Mouse (Mus musculus) monocyte, adult 2 months (primary cell): ENCODE measurements around the gene Tulp2.
"Not testable (repeated sequence)": the region's sequence is repeated elsewhere in the genome, so short reads cannot be mapped to it uniquely, and the experiment has no call there.

Source experiments
- DNase-seq, 2 experiments: peaks; one replicate each; pipeline ENCODE4 v3.0.0; 2022; ENCODE audit warnings: low spot score in 2 of 2, low read depth in 1 of 2

Tulp2 gene

GRCm38 (mm10) chr7:45486761-45487415 lies 5.2 kb downstream of the Tulp2 start, which contains the start of gene Gm45808:
Gene Gm45808 (minus strand): TSS chr7:45486811.
- no peak for DNase-seq

- DNase-seq, result no peak
Measured at GRCm38 (mm10) chr7:45487861-45488292, 6.2 kb downstream of the Tulp2 start.

GRCm38 (mm10) chr7:45488293-45489204 lies 6.9 kb downstream of the Tulp2 start, which contains the start of gene Dhdh:
Gene Dhdh (minus strand): TSS chr7:45488805.
- DNase-seq, result peak; percentile 41 to 55

- DNase-seq, result no peak
Measured at GRCm38 (mm10) chr7:45489578-45489977, 7.9 kb downstream of the Tulp2 start.

GRCm38 (mm10) chr7:45490822-45491221 lies 9.1 kb downstream of the Tulp2 start:
- no peak for DNase-seq

- DNase-seq, result no peak
Measured at GRCm38 (mm10) chr7:45491264-45491663, 9.6 kb downstream of the Tulp2 start.

GRCm38 (mm10) chr7:45492225-45492844 lies 10.7 kb downstream of the Tulp2 start:
- no peak for DNase-seq

- DNase-seq, result no peak
Measured at GRCm38 (mm10) chr7:45492951-45493350, 11.3 kb downstream of the Tulp2 start.

- DNase-seq, result no peak
Measured at GRCm38 (mm10) chr7:45494548-45494947, 12.9 kb downstream of the Tulp2 start.

GRCm38 (mm10) chr7:45498427-45498826 lies 16.8 kb downstream of the Tulp2 start:
- no peak for DNase-seq

GRCm38 (mm10) chr7:45507583-45507982 lies 25.9 kb downstream of the Tulp2 start:
- no peak for DNase-seq

GRCm38 (mm10) chr7:45508561-45508960 lies 26.9 kb downstream of the Tulp2 start:
- DNase-seq, result no peak

- no peak for DNase-seq
Measured at GRCm38 (mm10) chr7:45509181-45509882, 27.7 kb downstream of the Tulp2 start.

GRCm38 (mm10) chr7:45509912-45510787 lies 28.5 kb downstream of the Tulp2 start, which contains the start of gene Nucb1:
Gene Nucb1 (minus strand): TSS chr7:45510406.
- DNase-seq, result peak; percentile 71 to 84

- DNase-seq, result no peak
Measured at GRCm38 (mm10) chr7:45514411-45514810, 32.7 kb downstream of the Tulp2 start.

GRCm38 (mm10) chr7:45515436-45515835 lies 33.8 kb downstream of the Tulp2 start:
- no peak for DNase-seq

GRCm38 (mm10) chr7:45516846-45517245 lies 35.2 kb downstream of the Tulp2 start:
- DNase-seq, result not testable (repeated sequence)

GRCm38 (mm10) chr7:45518618-45519017 lies 36.9 kb downstream of the Tulp2 start:
- DNase-seq, result no peak

- DNase-seq, result no peak
Measured at GRCm38 (mm10) chr7:45519345-45520120, 37.9 kb downstream of the Tulp2 start.
